Mouse (Mus musculus) forebrain, embryonic 10.5 days (tissue): ENCODE measurements around the gene Gsg1. TPM values are rescaled to one million over a fixed set of nuclear protein-coding genes. Genes with fewer than 3 reads are reported as not detected.

Experiments
- DNase-seq: peaks from one replicate; pipeline ENCODE4 v3.0.0-alpha.2; 2017; ENCODE audit warnings: low spot score; ENCODE audit errors: extremely low spot score
- H3K27ac ChIP-seq: fragments of 300-500 bp; sonication (generic); 2 replicates; pipeline ENCODE4 v1.5.1; 2016; ENCODE audit warnings: mild to moderate bottlenecking
- H3K27me3 ChIP-seq: fragments of 300-500 bp; sonication (generic); 2 replicates; pipeline ENCODE4 v1.6.1; 2016; ENCODE audit warnings: mild to moderate bottlenecking; ENCODE audit not compliant: poor library complexity, severe bottlenecking
- H3K36me3 ChIP-seq: fragments of 300-500 bp; sonication (generic); replicated peaks from 2 replicates; pipeline ENCODE4 v1.6.1; 2016; ENCODE audit warnings: mild to moderate bottlenecking, moderate library complexity
- H3K4me1 ChIP-seq: fragments of 300-500 bp; sonication (generic); 2 replicates; pipeline ENCODE4 v1.6.1; 2016
- H3K4me3 ChIP-seq: fragments of 300-500 bp; sonication (generic); 2 replicates; pipeline ENCODE4 v1.5.1; 2016; ENCODE audit warnings: mild to moderate bottlenecking, moderate library complexity
- H3K9me3 ChIP-seq: fragments of 300-500 bp; sonication (generic); 2 replicates; pipeline ENCODE4 v1.6.1; 2016; ENCODE audit warnings: mild to moderate bottlenecking, moderate library complexity
- WGBS: fragments of 180-500 bp; shearing (Covaris S2); methylation state at CpG from one replicate; pipeline ENCODE4 v1.1.7; 2016; 5-methylcytosine and 5-hydroxymethylcytosine counted together
- polyA plus RNA-seq: library from polyadenylated mRNA; unstranded; fragments of >200 nt; fragmentation: Nextera tagmentation; extraction: Ambion mirVana; gene quantifications from 2 replicates; pipeline ENCODE4 v1.2.1, GENCODE M21; 2016

Gsg1 gene
- polyA plus RNA-seq, 1 experiment from 2014 or later, result not detected

DNA sequence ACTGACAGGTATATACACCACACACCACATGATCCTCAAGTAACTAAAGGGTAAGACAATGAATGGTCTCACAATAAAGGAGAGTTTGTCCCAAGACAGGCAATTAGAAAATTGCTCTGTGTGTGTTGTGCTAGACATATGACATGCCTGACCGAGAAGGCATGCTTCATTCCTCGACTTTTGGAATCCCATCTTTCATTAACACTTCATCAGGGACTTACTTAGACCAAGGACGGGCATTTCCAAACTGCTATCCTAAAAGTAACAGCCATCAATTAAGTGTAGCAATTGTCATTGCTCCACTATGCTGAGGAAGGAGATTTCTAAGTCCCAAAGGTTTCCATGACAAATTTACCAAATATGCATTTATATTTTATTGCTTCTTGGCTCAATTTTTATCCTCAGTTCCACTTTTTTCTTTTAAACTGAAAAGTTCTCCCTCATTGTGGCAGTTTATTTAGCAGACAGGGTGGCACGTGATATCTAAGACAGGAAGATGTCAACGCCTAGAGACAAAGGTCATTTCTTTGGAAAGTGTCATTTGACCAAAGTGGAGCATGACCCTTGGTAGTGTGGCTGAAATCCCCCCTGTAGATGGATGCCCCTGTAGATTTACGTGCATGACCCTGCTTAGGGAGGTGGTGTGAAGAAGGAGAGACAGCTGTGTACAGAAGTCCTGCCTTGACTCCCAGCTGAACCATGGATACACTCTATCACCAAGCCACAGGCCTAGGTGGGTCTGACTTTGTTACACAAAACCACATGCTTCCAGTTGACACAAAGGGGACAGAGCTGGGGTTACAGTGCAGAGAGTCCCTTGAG is 22.5 kb upstream of the Gsg1 start:
- H3K4me1 ChIP-seq, result peaks cover 7% of the 10 kb centered on the region; the same call in 1 of the 2 replicates
- no peak overlapping the region for H3K27ac ChIP-seq
- H3K4me3 ChIP-seq, result no peak overlapping the region
- no peaks in the 10 kb centered on the region for H3K36me3 ChIP-seq
- no peak for DNase-seq
- no peaks in the 10 kb centered on the region for H3K9me3 ChIP-seq
- no peaks in the 10 kb centered on the region for H3K27me3 ChIP-seq
- WGBS, result 84% methylated on average over 6 of the region's 6 CpGs

DNA sequence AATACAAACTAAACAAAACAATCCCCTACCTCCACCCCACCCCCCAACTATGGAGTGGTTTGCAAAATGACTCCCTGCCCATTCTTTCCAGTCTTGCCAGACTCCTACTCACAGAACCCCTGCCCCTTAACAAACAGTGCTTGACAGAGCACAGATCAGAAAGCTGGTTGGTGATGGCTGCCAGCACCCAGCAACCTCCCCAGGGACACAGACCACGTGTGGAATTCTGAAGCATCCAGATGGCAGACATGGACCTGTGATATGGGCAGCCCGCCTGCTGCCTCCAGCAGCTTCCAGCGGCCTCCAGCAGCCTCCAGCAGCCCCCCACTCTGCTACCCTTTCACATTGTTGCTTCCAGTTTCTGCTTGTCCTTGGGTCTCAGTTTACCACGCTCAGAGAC is 21.1 kb upstream of the Gsg1 start:
- WGBS, result 73% methylated on average over 4 of the region's 4 CpGs
- Histone ChIP-seq H3K36me3 (no peaks in the 10 kb centered on the region), H3K4me1 (peaks cover 15% of the 10 kb centered on the region), H3K27me3 (no peaks in the 10 kb centered on the region), H3K4me3 (no peak overlapping the region), H3K9me3 (no peaks in the 10 kb centered on the region), H3K27ac (0 out of 2 replicates have a peak overlapping the region, but pooled peaks have one; percentile 8)
- DNase-seq, result no peak

- Histone ChIP-seq H3K36me3 (no peaks in the 10 kb centered on the region), H3K27ac (no peak overlapping the region), H3K9me3 (no peaks in the 10 kb centered on the region), H3K4me1 (peaks cover 27% of the 10 kb centered on the region), H3K4me3 (no peak overlapping the region), H3K27me3 (no peaks in the 10 kb centered on the region)
- 94% methylated on average over 6 of the region's 6 CpGs for WGBS
- DNase-seq, result no peak
Measured at GRCm38 (mm10) chr6:135273066-135273465, 18.9 kb upstream of the Gsg1 start.

DNA sequence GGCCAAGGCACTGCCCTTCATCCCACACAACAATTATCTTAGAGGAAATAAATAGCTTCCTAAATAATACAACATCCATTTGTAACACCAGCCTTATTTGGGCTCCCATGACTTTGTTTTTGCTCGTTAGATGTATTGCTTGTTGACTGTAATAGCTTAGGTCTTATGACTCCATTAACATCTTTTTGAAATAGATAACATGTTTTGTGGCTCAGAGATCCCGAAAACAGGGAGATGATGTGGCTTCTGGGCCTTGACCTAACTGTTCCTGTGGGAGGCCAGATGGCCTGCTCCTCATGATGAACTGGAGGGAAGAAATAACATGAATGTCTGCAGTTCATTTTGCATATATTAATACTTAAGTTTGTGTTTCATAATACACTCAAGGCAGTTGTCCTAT is 17.6 kb upstream of the Gsg1 start:
- H3K36me3 ChIP-seq, result no peaks in the 10 kb centered on the region
- peaks cover 27% of the 10 kb centered on the region for H3K4me1 ChIP-seq
- H3K27me3 ChIP-seq, result no peaks in the 10 kb centered on the region
- no peak overlapping the region for H3K4me3 ChIP-seq
- WGBS, result 77% methylated on average over 2 of the region's 2 CpGs
- no peak overlapping the region for H3K27ac ChIP-seq
- no peaks in the 10 kb centered on the region for H3K9me3 ChIP-seq
- DNase-seq, result no peak

DNA sequence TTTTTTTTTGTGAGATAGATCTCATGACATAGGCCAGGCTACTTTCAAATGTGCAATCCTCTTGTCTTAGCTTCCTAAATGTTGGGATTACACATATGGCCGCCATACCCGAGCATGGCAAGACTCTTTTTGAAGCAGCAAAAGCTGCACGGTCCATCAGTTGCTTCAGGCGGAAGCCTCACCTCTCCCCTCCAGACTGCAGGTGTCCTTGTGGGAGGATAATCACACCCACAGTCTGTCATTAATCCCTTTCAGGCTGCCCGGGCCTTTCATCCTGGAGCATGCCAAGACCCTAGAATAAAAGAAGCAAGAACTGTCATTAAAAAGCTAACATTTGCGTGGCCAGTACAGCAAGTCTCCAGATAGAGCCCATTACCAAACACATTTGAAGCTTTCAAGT is 15.5 kb upstream of the Gsg1 start:
- WGBS, result 33% methylated on average over 6 of the region's 6 CpGs
- H3K36me3 ChIP-seq, result no peaks in the 10 kb centered on the region
- peaks cover 24% of the 10 kb centered on the region for H3K4me1 ChIP-seq
- H3K27me3 ChIP-seq, result no peaks in the 10 kb centered on the region
- no peaks in the 10 kb centered on the region for H3K9me3 ChIP-seq
- no peak overlapping the region for H3K27ac ChIP-seq
- H3K4me3 ChIP-seq, result no peak overlapping the region
- no peak for DNase-seq

GRCm38 (mm10) chr6:135268392-135268791 is 14.2 kb upstream of the Gsg1 start:
- 0 out of 2 replicates have a peak, but pooled peaks cover 3% of the 10 kb centered on the region for H3K9me3 ChIP-seq
- H3K4me3 ChIP-seq, result no peak overlapping the region
- DNase-seq, result no peak
- no peak overlapping the region for H3K27ac ChIP-seq
- H3K4me1 ChIP-seq, result peaks cover 24% of the 10 kb centered on the region
- H3K36me3 ChIP-seq, result no peaks in the 10 kb centered on the region
- no peaks in the 10 kb centered on the region for H3K27me3 ChIP-seq

GRCm38 (mm10) chr6:135267221-135267620 is 13.1 kb upstream of the Gsg1 start:
- Histone ChIP-seq H3K36me3 (no peaks in the 10 kb centered on the region), H3K4me3 (no peak overlapping the region), H3K27ac (no peak overlapping the region), H3K9me3 (0 out of 2 replicates have a peak, but pooled peaks cover 3% of the 10 kb centered on the region), H3K27me3 (no peaks in the 10 kb centered on the region), H3K4me1 (peaks cover 24% of the 10 kb centered on the region)
- DNase-seq, result no peak
- WGBS, result 76% methylated on average over 3 of the region's 3 CpGs

DNA sequence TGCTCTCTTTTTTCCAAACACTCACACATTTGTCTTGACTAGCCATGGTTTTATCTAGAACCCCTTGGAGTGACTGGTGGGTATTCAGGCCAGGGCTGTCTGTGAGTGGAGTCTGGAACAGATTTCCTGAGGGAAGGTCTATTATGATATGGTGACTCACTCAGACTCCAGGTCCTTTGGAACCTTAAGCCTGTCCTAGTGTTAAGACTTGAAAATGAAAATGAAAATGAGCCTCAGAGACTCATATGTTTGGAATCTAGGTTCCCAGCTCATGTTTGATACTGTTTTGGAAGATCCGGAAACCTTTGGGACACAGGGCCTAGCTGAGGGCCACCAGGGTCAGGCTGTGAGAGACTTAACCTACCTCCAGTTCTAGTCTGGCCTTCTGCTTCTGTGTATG is 11.9 kb upstream of the Gsg1 start:
- Histone ChIP-seq H3K27me3 (no peaks in the 10 kb centered on the region), H3K36me3 (no peaks in the 10 kb centered on the region), H3K9me3 (0 out of 2 replicates have a peak, but pooled peaks cover 3% of the 10 kb centered on the region), H3K4me3 (no peak overlapping the region), H3K4me1 (peaks cover 21% of the 10 kb centered on the region), H3K27ac (no peak overlapping the region)
- 88% methylated on average over 1 of the region's 1 CpGs for WGBS
- no peak for DNase-seq

- H3K4me3 ChIP-seq, result no peak overlapping the region
- H3K9me3 ChIP-seq, result 0 out of 2 replicates have a peak, but pooled peaks cover 3% of the 10 kb centered on the region
- no peaks in the 10 kb centered on the region for H3K36me3 ChIP-seq
- no peak overlapping the region for H3K27ac ChIP-seq
- 95% methylated on average over 6 of the region's 6 CpGs for WGBS
- no peaks in the 10 kb centered on the region for H3K27me3 ChIP-seq
- peaks cover 5% of the 10 kb centered on the region; the same call in 1 of the 2 replicates for H3K4me1 ChIP-seq
- DNase-seq, result no peak
Measured at GRCm38 (mm10) chr6:135264136-135264535, 10.0 kb upstream of the Gsg1 start.

- H3K27me3 ChIP-seq, result no peaks in the 10 kb centered on the region
- 0 out of 2 replicates have a peak, but pooled peaks cover 3% of the 10 kb centered on the region for H3K9me3 ChIP-seq
- 80% methylated on average over 2 of the region's 2 CpGs for WGBS
- no peaks in the 10 kb centered on the region for H3K36me3 ChIP-seq
- H3K4me1 ChIP-seq, result no peaks in the 10 kb centered on the region
- H3K4me3 ChIP-seq, result no peak overlapping the region
- no peak overlapping the region for H3K27ac ChIP-seq
- no peak for DNase-seq
Measured at GRCm38 (mm10) chr6:135262565-135262964, 8.4 kb upstream of the Gsg1 start.

GRCm38 (mm10) chr6:135261124-135261523 is 7.0 kb upstream of the Gsg1 start:
- H3K4me3 ChIP-seq, result no peak overlapping the region
- WGBS, result 89% methylated on average over 9 of the region's 9 CpGs
- H3K27ac ChIP-seq, result no peak overlapping the region
- no peak for DNase-seq
- H3K4me1 ChIP-seq, result no peaks in the 10 kb centered on the region
- no peaks in the 10 kb centered on the region for H3K27me3 ChIP-seq
- H3K36me3 ChIP-seq, result no peaks in the 10 kb centered on the region
- 0 out of 2 replicates have a peak, but pooled peaks cover 3% of the 10 kb centered on the region for H3K9me3 ChIP-seq

DNA sequence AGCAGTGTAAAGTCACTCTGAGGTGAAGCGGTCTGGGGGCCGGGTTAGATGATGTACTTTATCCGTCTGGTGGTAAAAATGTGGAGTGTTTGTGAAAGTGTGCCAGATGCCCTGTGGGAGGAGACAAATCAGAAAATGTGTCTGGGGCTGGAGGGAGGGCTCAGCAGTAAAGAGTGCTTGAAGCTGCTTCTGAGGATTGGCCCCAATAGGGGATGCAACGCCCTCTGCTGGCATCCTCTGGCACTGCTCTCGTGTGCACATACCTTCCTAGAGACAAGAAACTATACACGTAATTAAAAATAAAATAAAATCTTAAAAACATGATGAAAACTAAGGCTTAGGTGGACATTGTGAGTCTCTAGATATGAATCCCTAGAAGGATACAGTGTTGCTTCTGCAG is 6.3 kb upstream of the Gsg1 start:
- Histone ChIP-seq H3K36me3 (no peaks in the 10 kb centered on the region), H3K4me1 (no peaks in the 10 kb centered on the region), H3K4me3 (no peak overlapping the region), H3K27me3 (no peaks in the 10 kb centered on the region), H3K27ac (no peak overlapping the region), H3K9me3 (0 out of 2 replicates have a peak, but pooled peaks cover 6% of the 10 kb centered on the region)
- no peak for DNase-seq
- WGBS, result 88% methylated on average over 6 of the region's 6 CpGs

DNA sequence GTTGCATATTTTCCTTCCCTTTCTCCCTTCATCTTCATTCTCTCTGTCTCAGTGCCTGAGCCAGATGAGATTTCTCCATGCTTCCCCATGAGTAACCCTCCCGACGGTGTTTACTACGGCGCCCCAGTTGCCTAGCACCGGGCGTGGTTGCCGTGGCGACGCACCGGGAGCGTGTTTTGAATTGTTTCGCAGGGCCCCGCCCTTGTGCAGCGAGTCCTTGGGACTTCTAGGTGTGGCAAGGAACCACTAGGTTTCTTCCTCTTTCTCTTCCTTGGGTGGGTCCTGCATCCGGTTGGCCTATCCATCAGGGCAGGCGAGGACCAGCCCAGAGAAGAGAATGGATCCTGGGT is 1.4 kb downstream of the Gsg1 start:
- H3K4me3 ChIP-seq, result peak overlapping the region; percentile 40
- 3% methylated on average over 16 of the region's 16 CpGs for WGBS
- H3K27ac ChIP-seq, result peak overlapping the region; percentile 78
- no peaks in the 10 kb centered on the region for H3K36me3 ChIP-seq
- DNase-seq, result peak; percentile 86
- peaks cover 35% of the 10 kb centered on the region for H3K4me1 ChIP-seq
- 0 out of 2 replicates have a peak, but pooled peaks cover 3% of the 10 kb centered on the region for H3K9me3 ChIP-seq
- H3K27me3 ChIP-seq, result peaks cover 29% of the 10 kb centered on the region
